Mouse (Mus musculus) bone marrow, adult 2 months (tissue): ENCODE measurements around the gene Rmi1. TPM values are rescaled to one million over a fixed set of nuclear protein-coding genes. Genes with fewer than 3 reads are reported as not detected.
A peak's percentile ranks its signal among the peaks of the same experiment; 100 is the strongest.
"Not testable (repeated sequence)": the region's sequence is repeated elsewhere in the genome, so short reads cannot be mapped to it uniquely, and the experiment has no call there.

Experiments
- H3K27ac ChIP-seq: fragments of 200-500 bp; 2 replicates; pipeline ENCODE4 v1.5.1; 2012; ENCODE audit warnings: low read depth, mild to moderate bottlenecking, control low read depth, inconsistent platforms, low read length; ENCODE audit not compliant: control insufficient read depth, poor library complexity, insufficient read depth
- H3K4me1 ChIP-seq: fragments of 200-500 bp; 2 replicates; pipeline ENCODE4 v1.6.1; 2011; ENCODE audit warnings: low read length; ENCODE audit not compliant: control insufficient read depth, insufficient read depth
- H3K4me3 ChIP-seq: fragments of 200-500 bp; replicated peaks from 2 replicates; pipeline ENCODE3; 2011; ENCODE audit warnings: mild to moderate bottlenecking, low read depth, low read length, control low read depth; ENCODE audit not compliant: control insufficient read depth
- CTCF ChIP-seq: fragments of 200-500 bp; IDR thresholded peaks from 2 replicates; pipeline ENCODE4 v1.5.1; 2011; ENCODE audit warnings: low read length, control low read depth; ENCODE audit not compliant: control insufficient read depth, insufficient read depth
- POLR2A ChIP-seq: fragments of 200-500 bp; IDR thresholded peaks from 2 replicates; pipeline ENCODE4 v1.6.1; 2011; ENCODE audit warnings: low read depth, mild to moderate bottlenecking, control low read depth, low read length, borderline replicate concordance; ENCODE audit not compliant: control insufficient read depth
- WGBS: fragments of 180-500 bp; shearing (Covaris S2); methylation state at CpG from one replicate; pipeline ENCODE4 v1.1.7; 2018; 5-methylcytosine and 5-hydroxymethylcytosine counted together
- polyA plus RNA-seq: library from polyadenylated mRNA; stranded (reverse); fragments of >200 nt; gene quantifications from 2 replicates; pipeline ENCODE4 v1.2.4, GENCODE M21; 2011; ENCODE audit warnings: low replicate concordance; ENCODE audit not compliant: missing spikeins, insufficient read depth, insufficient read length

Rmi1 gene
- polyA plus RNA-seq, 1 experiment, result 21.2 TPM

DNA sequence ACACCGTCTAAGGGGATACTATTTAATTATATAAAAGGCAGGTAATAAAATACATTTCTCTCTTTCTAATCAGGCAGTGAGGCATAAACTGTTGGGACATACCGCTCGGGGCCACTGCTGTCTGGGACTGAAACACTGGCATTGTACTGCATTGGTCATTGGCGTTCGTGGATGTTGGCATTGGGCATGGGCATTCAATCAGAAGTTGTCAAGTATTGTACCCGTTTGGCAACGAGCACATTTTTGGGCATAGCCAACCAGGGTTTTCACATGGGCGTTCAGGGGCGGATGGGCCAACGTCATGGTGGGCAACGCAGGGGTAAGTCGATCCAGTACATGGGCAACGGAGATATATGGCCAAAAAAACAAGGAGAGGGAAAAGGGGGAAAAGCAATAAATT lies 4.4 kb upstream of the Rmi1 start:
- H3K27ac ChIP-seq, result no peak overlapping the region
- TF ChIP-seq CTCF, result no peak
- TF ChIP-seq POLR2A, result no peak
- H3K4me3 ChIP-seq, result no peak overlapping the region
- H3K4me1 ChIP-seq, result no peaks in the 10 kb centered on the region
- WGBS, result 94% methylated on average over 13 of the region's 13 CpGs

DNA sequence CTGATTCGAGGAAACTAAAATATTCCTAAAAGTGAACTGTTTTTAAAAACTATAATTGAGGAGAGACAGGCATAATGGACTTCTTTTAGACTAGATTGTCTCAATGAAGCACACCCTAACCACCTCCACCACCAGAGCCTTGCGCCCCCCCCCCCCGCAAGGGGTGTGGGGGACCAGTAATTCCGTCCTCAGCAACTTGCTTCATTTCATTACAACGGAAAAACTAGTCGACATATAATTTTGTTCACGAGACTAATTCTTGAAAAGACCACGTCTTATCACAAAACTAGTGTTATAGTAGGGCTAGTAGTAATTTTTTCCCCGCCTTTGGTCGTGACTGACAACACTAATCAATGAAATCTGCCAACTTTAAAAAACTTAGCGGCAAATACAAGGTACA lies 1.5 kb upstream of the Rmi1 start:
- no peak for TF ChIP-seq POLR2A
- no peak for TF ChIP-seq CTCF
- WGBS, result under 1% methylated on average over 11 of the region's 11 CpGs

DNA sequence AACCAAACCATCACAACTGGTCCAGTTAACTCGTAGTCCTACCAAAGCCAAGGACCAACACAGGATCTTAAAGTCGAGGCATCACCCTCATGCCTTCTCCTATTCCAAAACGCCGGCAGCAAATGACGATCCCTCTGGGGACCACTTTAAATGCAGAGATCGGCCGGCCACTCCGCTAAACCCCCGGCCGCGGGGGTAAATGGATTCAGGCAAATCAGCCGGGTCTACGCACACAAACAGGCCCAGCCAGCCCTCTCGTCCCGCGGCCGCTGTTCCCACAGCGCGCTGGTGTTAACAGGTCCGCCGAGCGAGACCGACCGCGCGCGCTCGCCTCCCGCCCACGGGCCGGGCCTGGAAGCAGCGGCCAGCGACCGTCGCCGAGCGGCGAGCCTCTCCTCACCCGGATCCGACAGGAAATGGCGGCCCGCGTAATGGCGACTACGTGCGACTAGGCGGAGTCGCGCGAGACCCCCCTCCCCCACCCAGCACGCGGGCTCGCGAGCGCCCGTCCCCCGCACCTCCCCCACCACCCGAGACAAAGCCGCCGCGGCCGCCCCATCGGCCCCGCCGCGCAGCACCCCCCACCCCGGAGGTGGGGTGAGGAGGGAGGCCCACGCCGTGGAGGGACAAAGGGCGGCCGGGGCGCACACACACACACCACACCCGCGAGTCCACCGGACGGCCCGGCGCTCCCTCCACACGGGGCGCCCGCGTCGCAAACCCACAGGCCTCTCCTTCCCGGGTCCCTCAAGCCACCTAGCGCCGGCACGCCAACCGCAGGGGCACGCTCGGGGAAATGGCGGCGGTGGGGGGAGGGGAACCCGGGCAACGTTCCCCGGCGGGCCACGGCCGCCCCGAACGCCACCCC lies 679 bp upstream of the Rmi1 start:
- Histone ChIP-seq H3K4me1 (no peaks in the 10 kb centered on the region; the same call in 1 of the 2 replicates), H3K27ac (peak overlapping the region; percentile 99), H3K4me3 (peak overlapping the region; percentile 92)
- no peak for TF ChIP-seq POLR2A
- TF ChIP-seq CTCF, result no peak
- WGBS, result under 1% methylated on average over 98 of the region's 100 CpGs

More for the DNA sequence above, 1.5 kb upstream of the Rmi1 start:
- Histone ChIP-seq H3K4me3 (peak overlapping the region; percentile 54), H3K27ac (no peak overlapping the region), H3K4me1 (no peaks in the 10 kb centered on the region; the same call in 1 of the 2 replicates)

DNA sequence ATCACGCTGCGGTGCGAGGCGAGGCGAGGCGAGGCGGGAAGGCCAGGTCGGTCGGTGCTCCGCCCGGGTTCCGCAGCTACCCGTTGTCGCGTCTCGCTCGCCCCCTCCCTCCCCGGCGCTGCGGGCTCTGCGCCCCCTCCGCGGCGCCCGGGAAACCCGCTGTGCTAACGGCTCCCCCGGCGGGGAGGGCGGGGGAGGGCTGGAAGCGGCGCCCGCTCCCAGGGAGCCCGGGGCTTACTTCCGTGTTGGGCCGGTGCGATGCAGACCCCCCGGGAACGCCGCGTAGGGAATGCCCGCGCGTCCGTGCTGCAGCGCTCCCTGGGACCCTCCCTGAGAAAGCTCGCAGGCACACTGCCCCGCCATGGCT lies 679 bp downstream of the Rmi1 start:
- peak overlapping the region; percentile 99 for H3K27ac ChIP-seq
- H3K4me3 ChIP-seq, result peak overlapping the region; percentile 92
- TF ChIP-seq CTCF (no peak), POLR2A (no peak)
- H3K4me1 ChIP-seq, result no peaks in the 10 kb centered on the region; the same call in 1 of the 2 replicates
- under 1% methylated on average over 46 of the region's 48 CpGs for WGBS

DNA sequence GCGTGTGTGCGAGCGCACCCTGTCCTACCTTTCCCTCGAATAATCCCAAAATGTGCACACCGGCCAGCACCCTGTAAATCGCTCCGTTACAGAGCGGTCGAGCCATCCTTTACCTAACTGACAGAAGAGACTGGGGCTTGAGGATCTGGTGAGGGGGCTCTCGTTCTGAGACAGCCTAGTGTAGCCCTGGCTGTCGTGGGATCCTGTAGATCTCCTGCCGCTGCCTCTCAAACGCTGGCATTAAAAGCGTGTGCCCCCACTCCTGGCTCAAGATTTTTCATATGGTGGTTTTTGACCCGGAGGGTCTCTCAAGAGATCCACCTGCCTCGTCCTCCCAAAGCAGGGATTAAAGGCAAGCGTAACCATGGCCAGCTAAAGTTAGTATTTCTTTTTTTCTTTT lies 1.2 kb downstream of the Rmi1 start, which contains the start of gene Hnrnpk:
Hnrnpk (minus strand) TSS at position 101 of the 400 bp plus-strand sequence.
- 5% methylated on average over 17 of the region's 17 CpGs for WGBS
- not testable (repeated sequence) for H3K4me1 ChIP-seq
- Histone ChIP-seq H3K27ac (peak within 1 kb of the TSS; percentile 99), H3K4me3 (peak within 1 kb of the TSS; percentile 92)

DNA sequence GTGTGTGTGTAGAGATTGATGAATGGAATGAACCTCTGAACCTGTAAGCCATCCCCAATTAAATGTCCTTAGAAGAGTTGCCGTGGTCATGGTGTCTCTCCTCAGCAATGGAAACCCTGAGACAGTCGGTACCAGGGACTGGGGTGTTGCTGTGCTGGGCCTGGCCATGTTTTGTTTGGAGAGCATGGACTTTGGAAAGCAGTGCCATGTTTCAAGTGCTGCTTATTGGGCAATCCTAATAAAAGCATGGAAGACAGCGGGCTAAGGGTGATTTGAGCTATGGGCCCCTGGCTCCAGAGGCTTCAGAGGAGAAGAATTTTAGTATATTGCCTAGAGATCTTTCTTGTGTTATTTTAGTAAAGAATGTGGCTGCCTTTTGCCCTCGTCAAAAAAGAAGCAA lies 9.0 kb downstream of the Rmi1 start:
- no peaks in the 10 kb centered on the region for H3K4me1 ChIP-seq
- TF ChIP-seq POLR2A (no peak), CTCF (no peak)
- H3K27ac ChIP-seq, result no peak overlapping the region
- 96% methylated on average over 4 of the region's 4 CpGs for WGBS
- H3K4me3 ChIP-seq, result no peak overlapping the region

DNA sequence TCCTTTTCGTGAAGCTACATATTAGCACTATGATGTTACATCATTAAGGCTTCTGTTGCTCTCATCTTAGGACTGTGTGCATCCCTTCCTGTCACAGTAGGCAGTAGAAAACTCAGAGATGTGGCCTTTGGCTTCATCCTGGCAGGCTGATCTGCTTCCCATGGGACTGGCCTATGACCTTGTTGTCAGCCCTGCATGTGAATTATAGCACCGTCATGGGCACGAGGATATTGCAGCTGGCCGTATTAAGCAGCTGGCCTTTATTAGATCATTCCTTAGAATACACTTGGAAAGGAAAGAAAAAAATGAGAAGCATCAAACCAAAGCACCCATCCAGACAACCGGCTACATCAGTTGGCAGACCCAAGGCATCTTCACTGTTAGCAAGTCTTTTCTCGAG lies 13.3 kb downstream of the Rmi1 start:
- WGBS, result 87% methylated on average over 6 of the region's 6 CpGs
- Histone ChIP-seq H3K4me3 (no peak overlapping the region), H3K4me1 (no peaks in the 10 kb centered on the region; the same call in 1 of the 2 replicates), H3K27ac (no peak overlapping the region)
- no peak for TF ChIP-seq CTCF
- TF ChIP-seq POLR2A, result no peak

DNA sequence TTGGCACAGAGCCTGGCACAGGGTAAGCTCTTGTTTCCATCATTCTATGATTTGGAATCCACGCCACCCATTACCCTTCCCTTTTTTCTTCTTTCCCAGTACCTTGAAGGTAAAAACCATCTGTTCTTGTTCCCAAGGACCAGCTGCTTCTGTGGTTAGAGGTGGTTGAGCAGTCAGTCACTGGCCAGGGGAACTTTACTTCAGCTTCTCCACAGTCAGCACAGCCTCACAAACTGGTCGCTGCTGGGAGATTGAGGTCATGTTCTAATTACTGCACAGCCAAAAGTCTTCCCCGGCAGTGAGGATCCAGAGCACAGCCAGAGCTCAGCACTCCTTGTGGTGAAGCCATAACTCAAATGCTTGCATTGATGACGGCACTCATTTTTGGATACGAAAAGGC lies 13.8 kb downstream of the Rmi1 start:
- TF ChIP-seq POLR2A (no peak), CTCF (no peak)
- Histone ChIP-seq H3K4me3 (no peak overlapping the region), H3K4me1 (no peaks in the 10 kb centered on the region; the same call in 1 of the 2 replicates), H3K27ac (no peak overlapping the region)
- 81% methylated on average over 5 of the region's 5 CpGs for WGBS

DNA sequence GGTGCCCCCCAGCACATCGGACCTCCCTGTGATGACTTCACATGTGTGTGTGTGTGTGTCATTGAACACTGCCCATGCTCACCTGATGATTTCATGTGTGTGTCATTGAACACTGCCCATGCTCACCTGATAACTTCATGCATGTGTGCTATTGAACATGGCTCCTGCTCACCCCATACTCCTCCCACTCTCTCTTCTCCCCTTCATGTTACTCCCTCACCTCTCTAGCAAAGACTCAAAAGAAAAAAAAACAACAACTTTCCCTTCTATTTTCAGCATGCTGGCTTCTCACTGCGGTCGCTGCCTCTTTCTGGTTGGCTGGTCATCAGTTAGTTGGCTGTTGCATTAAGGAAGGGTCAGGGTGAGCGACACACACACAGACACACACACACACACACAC lies 16.6 kb downstream of the Rmi1 start:
- TF ChIP-seq CTCF (no peak), POLR2A (no peak)
- Histone ChIP-seq H3K4me3 (no peak overlapping the region), H3K4me1 (no peaks in the 10 kb centered on the region; the same call in 1 of the 2 replicates), H3K27ac (no peak overlapping the region)
- WGBS, result 75% methylated on average over 4 of the region's 4 CpGs
